Mouse (Mus musculus) lung, adult 2 months (tissue): ENCODE data around the gene Gm853. TPM values are rescaled to one million over a fixed set of nuclear protein-coding genes. Genes with fewer than 3 reads are reported as not detected.

Source experiments
- DNase-seq: peaks from one replicate; pipeline ENCODE4 v3.0.0; 2022
- H3K4me1 ChIP-seq: fragments of 200-500 bp; 2 replicates; pipeline ENCODE4 v1.6.1; 2011; ENCODE audit warnings: low read length; ENCODE audit not compliant: control insufficient read depth, insufficient read depth
- H3K4me3 ChIP-seq: fragments of 200-500 bp; replicated peaks from 2 replicates; pipeline ENCODE3; 2011; ENCODE audit warnings: low read depth, mild to moderate bottlenecking, control low read depth, low read length; ENCODE audit errors: extremely low read depth
- CTCF ChIP-seq: fragments of 200-500 bp; IDR thresholded peaks from 2 replicates; pipeline ENCODE4 v1.5.1; 2011; ENCODE audit warnings: mild to moderate bottlenecking, low read length, control low read depth; ENCODE audit not compliant: insufficient read depth
- POLR2A ChIP-seq: fragments of 200-500 bp; IDR thresholded peaks from 2 replicates; pipeline ENCODE4 v1.6.1; 2011; ENCODE audit warnings: low read depth, mild to moderate bottlenecking, control low read depth, low read length, borderline replicate concordance; ENCODE audit errors: extremely low read depth
- WGBS: fragments of 180-500 bp; shearing (Covaris S2); methylation state at CpG from one replicate; pipeline ENCODE4 v1.1.7; 2018; 5-methylcytosine and 5-hydroxymethylcytosine counted together
- polyA plus RNA-seq: library from polyadenylated mRNA; depleted of rRNA; stranded (reverse); fragments of >200 nt; gene quantifications from 2 replicates; pipeline ENCODE4 v1.2.3, GENCODE M21; 2012; rRNA removed

Gm853 gene
- polyA plus RNA-seq, result not detected in 2 replicates

DNA sequence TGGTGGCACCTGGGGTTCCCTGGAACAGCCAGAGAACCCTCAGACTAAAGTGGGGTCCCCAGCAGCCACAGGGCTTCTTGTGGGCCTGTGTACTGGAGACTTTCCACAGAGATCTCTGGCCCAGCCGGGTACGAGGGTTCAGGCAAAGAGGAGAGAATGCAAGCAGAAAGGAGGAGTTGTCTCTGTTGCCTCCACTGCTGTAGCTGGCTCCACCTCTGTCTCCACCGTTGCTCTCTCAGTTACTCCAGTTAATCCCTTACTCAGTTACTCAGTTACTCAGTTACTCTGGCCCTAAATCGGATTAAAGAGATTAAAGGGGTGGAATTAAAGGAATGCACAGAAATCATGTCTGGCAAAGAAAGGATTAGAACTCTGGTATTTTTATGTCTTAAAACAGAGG, at the start of gene Gm853:
Gm853 (minus strand) TSS at position 223 of the 400 bp plus-strand sequence.
- no peak for DNase-seq
- Histone ChIP-seq H3K4me3 (no peak within 1 kb of the TSS), H3K4me1 (no peaks in the 10 kb centered on the region)
- no peak for TF ChIP-seq POLR2A
- WGBS, result 66% methylated on average over 4 of the region's 4 CpGs

DNA sequence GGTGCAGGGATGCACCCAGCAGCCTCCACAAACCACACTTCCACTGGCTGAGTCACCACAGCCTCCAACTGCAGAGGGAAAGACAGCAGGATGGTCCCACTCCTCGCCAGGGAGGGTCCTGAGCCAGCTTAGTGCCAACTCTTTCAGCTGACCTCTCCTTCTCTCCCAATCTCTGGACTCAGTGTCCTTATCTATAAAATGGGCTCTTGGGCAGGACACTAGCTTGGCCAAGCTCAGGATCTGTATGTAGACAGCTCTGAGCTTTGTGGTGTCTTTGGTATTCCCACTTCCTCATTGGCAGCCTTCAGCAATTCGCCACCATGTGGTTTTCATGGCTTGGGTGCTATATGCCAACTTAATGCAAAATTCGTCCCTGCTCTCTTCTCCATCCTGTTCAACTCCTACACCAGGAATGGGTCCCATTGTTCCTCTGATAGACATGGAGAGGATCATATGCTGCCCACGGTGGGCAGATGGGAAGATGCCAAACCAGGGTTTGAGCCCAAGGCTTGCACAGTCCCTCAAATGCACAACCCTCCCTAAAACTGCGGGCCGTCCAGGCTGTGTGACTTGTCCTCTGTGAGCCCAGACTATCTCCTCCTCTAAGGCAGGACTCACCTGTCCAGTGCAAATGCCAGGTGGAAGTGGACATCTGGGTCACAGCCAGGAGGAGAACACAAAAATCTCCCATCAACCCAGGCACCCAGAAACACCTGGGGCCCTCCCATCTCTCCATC, 48.6 kb upstream of the Gm853 start:
- Histone ChIP-seq H3K4me3 (no peak overlapping the region), H3K4me1 (no peaks in the 10 kb centered on the region)
- DNase-seq, result no peak
- 72% methylated on average over 6 of the region's 6 CpGs for WGBS
- TF ChIP-seq POLR2A, result no peak
- TF ChIP-seq CTCF, result no peak

DNA sequence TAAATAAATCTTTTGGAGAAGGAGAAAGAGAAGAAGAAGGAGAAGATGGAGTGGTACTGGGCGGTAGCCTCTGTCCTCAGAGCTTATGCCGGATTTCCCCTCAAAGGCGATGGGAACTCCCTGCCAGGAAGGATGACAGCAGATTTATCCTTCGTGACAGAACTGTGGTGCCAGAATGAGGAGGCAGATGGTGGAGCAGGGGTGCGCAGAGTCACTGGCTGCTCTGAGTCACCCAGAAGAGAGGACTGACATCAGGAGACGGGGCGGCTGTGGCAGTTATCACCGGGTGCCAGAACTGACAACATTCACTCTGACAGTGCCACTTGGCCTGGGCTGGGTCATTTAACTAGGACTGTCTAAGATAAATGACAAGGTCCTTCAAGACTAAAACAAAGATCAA, 47.9 kb upstream of the Gm853 start:
- H3K4me3 ChIP-seq, result no peak overlapping the region
- 59% methylated on average over 8 of the region's 8 CpGs for WGBS
- TF ChIP-seq CTCF (no peak), POLR2A (no peak)
- no peak for DNase-seq
- H3K4me1 ChIP-seq, result no peaks in the 10 kb centered on the region

DNA sequence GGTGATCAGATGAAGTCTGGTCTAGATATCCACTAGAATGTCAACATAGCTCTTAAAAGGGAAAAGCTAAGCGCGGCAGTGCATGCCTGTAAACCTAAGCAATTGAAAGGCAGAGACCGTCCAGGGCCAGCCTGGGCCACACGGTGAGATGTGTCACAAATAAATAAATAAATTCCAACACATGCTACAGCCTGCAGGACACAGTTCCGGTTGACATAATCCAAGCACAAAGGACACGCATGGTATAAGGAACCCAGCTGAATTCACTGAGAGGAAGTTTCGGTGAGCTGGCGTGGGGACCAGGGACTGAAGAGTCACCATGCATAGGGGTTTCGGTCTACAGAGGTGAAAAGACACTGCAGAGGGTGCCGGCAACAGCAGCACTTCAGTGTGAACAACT, 46.5 kb upstream of the Gm853 start:
- DNase-seq, result no peak
- Histone ChIP-seq H3K4me1 (no peaks in the 10 kb centered on the region), H3K4me3 (no peak overlapping the region)
- TF ChIP-seq POLR2A (no peak), CTCF (no peak)
- WGBS, result 79% methylated on average over 10 of the region's 10 CpGs

DNA sequence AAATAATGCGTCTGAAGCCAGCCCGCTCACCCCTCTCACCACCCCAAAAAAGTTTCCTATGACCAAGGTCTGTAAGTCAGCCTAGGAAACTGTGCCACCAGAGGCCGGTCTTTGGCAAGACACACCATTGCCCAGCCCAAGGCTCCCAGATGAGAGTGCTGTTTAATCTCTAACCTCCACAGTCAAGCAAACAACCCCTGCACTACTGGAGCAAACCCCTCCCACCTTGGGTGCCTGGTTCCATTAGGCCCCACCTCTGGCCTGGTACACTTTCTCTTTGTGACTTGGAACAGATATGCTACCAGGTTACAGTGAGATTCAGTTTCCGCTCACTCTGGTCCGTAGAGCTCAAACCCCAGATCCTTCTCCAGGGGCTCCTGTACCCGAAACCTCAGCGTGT, 44.9 kb upstream of the Gm853 start:
- H3K4me1 ChIP-seq, result no peaks in the 10 kb centered on the region
- TF ChIP-seq CTCF, result no peak
- TF ChIP-seq POLR2A, result no peak
- peak; percentile 39 for DNase-seq
- 74% methylated on average over 7 of the region's 7 CpGs for WGBS
- no peak overlapping the region for H3K4me3 ChIP-seq

DNA sequence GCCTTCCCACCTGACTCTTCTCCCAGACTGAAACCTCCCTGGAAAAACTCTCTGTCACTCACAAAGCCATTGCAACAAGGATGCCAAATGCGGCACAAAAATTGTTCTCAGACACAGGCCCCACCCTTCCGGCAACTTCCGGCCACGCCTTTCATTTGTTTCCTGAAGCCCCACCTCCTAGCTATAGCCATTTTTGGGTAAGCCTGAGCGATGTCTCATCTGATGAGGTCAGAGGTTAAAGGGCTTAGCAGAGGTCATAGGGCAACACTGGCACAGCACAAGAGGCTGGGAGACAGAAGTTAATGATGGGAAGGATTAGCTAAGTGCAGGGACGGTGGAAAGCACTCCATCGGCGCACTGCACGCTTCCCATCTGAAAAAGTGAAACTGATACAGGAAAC, 44.4 kb upstream of the Gm853 start:
- 44% methylated on average over 9 of the region's 9 CpGs for WGBS
- no peak for DNase-seq
- no peaks in the 10 kb centered on the region for H3K4me1 ChIP-seq
- TF ChIP-seq CTCF (no peak), POLR2A (no peak)
- peak overlapping the region; percentile 55 for H3K4me3 ChIP-seq

DNA sequence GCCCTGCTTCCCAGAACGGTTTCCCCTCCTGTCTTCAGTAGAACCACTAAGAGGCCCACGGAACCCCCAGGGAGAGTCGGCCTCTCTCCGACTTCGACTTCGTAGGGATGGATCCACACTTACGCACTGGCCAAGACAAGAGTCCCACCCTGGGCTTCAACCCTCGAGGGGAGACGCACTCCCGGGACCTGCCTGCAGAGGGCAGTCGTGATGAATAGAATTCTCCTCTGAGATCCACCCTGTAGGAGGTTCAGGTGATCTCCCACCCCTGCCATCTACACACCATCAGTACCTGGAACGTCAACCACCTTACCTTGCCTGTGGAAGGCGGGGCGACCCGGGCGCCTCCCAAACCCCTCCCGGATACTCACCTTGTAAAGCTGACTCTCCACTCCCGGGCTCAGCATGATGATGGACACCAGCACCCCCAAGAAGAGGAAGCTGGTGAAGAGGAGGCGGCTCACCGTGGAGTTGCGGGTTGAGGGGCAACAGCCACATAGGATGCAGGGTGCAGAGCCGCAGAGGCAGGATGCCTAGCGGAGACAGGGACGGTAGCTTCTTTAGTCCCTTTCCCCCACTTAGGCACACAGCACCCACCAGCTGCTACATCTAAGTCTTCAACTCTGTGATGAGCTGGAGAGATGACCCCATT, 42.6 kb upstream of the Gm853 start:
- TF ChIP-seq POLR2A (no peak), CTCF (peak; percentile 84)
- Histone ChIP-seq H3K4me3 (no peak overlapping the region), H3K4me1 (no peaks in the 10 kb centered on the region)
- peak; percentile 70 for DNase-seq
- WGBS, result 18% methylated on average over 24 of the region's 24 CpGs

DNA sequence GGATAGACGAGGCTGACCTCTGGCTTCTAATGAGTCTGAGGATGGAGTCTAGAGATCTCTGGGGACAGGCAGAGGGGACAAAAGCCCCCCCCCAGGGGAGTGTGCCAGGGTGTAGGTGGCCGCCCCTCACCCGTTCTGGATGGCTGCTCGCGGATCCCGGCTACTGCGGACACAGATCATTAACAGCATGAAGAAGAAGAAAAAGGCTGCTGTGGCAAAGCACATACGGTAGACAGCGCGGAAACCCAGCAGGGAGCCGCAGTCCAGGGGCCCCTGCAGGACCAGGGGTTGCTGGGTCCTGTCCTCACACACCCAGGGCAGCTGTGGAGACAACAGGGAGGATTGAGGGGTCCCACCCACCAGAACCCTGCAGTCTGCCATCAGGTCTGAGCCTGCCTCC, 41.9 kb upstream of the Gm853 start:
- Histone ChIP-seq H3K4me1 (no peaks in the 10 kb centered on the region), H3K4me3 (no peak overlapping the region)
- TF ChIP-seq POLR2A (no peak), CTCF (no peak)
- no peak for DNase-seq
- 52% methylated on average over 11 of the region's 11 CpGs for WGBS

DNA sequence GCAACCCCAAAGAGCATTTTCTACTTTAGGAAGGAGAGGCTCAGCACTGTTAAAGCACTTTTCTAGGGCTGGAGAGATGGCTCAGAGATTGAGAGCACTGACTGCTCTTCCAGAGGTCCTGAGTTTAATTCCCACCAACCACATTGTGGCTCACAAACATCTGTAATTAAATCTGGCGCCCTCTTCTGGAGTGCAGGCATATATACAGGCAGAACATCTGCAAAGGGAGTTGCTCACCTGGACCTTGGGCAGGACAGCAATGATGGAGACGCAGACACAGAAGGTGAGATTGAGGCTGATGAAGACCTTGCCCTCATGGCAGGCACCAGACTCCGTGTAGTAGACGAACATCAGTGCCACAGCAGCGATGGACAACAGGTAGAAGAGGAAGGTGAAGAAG, 38.2 kb upstream of the Gm853 start:
- no peak for DNase-seq
- TF ChIP-seq CTCF (no peak), POLR2A (no peak)
- 32% methylated on average over 5 of the region's 5 CpGs for WGBS
- H3K4me3 ChIP-seq, result no peak overlapping the region
- H3K4me1 ChIP-seq, result no peaks in the 10 kb centered on the region
